Mouse (Mus musculus) ES-E14 (cell line): ENCODE data around the gene Nav3.

Source experiments
- CHD2 ChIP-seq: IDR thresholded peaks from 2 replicates; pipeline ENCODE4 v1.6.1; 2014; ENCODE audit warnings: mild to moderate bottlenecking, low read depth, low read length, inconsistent platforms
- ZNF384 ChIP-seq: IDR thresholded peaks from 2 replicates; pipeline ENCODE4 v1.6.1; 2012; ENCODE audit warnings: low read depth, low read length, inconsistent platforms

- TF ChIP-seq CHD2 (no peak), ZNF384 (no peak)
These were observed 461.7 kb downstream of the Nav3 start for GRCm38 (mm10) chr10:109994302-109994701.
